Mouse (Mus musculus): ENCODE measurements around the gene Apoa4.

Gene Apoa4

GRCm38 (mm10) chr9:46228491-46228890 lies 12.0 kb upstream of the Apoa4 start, which contains the start of gene Apoa1:
Apoa1 (plus strand) TSS chr9:46228580.
- DNase-seq = no peak

GRCm38 (mm10) chr9:46229573-46230449 lies 10.7 kb upstream of the Apoa4 start:
- DNase-seq = peak; percentile 97

DNA sequence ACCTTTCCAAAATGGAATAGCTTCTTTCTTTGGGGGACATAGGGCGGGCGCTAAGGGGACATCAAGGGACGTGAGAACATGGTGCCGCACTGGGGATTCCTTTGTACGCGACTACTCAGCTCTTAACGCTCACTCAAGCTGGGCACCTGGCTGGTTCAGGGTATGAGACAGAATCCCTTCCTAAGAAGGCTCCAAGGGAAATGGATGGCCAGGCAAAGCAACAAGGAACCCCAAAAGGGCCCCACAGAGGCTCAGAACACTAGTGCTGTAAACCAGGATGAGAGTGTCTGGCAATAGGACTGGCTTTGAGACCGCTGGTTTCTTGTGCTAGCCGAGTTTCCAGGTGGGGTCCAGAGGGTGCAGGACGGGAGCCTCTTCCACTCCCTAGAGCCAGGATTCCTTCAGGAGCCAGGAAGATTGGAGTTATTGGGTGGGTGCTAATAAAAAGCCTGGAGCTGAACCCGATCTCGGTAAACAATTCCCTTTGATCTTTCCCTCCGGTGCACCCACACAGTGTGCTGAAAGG lies 10.0 kb upstream of the Apoa4 start:
- DNase-seq = no peak

- DNase-seq = no peak
These were observed 5.3 kb upstream of the Apoa4 start for GRCm38 (mm10) chr9:46235196-46235595.

DNA sequence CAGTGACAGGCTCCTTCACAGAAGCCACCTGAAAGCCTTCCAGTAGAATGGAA lies 5.1 kb upstream of the Apoa4 start, which contains the start of gene Apoc3:
Gene Apoc3, minus strand, starts transcription at position 41 of the 53 bp plus-strand sequence.
- DNase-seq = no peak

- no peak for DNase-seq
These were observed 4.8 kb upstream of the Apoa4 start for GRCm38 (mm10) chr9:46235649-46236048.

DNA sequence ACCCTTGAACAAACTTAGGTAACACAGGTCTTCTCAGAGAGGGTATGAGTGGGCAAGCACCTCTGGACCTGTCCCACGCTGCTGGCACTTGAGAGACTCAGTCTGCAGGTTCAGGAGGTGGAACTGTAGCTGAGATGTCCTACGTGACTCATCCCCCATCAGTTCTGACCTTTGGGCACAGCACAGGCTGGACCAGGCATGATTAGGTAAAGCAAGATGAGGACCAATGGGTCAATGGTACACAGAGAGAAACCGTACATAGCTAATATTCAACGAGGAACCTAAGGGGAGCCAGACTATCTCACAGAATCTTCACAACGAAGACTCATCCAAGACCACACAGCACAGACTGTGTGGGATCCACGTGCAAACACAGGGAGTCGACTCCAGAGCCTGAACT lies 1.6 kb upstream of the Apoa4 start:
- no peak for DNase-seq

- DNase-seq = no peak
These were observed 1.3 kb downstream of the Apoa4 start for GRCm38 (mm10) chr9:46241818-46242217.

GRCm38 (mm10) chr9:46243122-46243521 lies 2.6 kb downstream of the Apoa4 start:
- no peak for DNase-seq

DNA sequence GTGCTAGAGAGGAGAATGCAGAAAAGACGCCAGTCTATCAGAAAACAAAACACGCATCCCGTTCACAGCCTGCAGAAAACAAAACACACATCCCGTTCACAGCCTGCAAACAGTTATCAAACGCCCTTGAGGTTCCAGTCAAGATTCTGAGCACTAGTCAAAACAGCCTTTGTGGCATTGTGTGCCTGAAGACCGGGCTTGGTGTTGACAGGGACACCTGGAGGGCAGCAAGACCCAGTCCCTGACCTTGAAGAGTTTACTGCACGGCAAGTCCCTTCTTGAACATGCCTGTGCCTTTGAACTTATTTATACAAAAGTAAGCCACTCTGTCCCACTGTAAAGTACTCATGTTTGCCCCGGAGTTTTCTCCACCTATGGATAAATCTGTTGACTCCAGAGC lies 3.1 kb downstream of the Apoa4 start:
- DNase-seq = no peak

- DNase-seq = no peak
These were observed 6.3 kb downstream of the Apoa4 start for GRCm38 (mm10) chr9:46246752-46247324.

- DNase-seq = no peak
These were observed 15.7 kb downstream of the Apoa4 start for GRCm38 (mm10) chr9:46256177-46256576.

- no peak for DNase-seq
These were observed 16.3 kb downstream of the Apoa4 start for GRCm38 (mm10) chr9:46256658-46257385.

GRCm38 (mm10) chr9:46257546-46257945 lies 17.1 kb downstream of the Apoa4 start:
- peak; percentile 96 for DNase-seq

GRCm38 (mm10) chr9:46259111-46259510 lies 18.6 kb downstream of the Apoa4 start:
- DNase-seq = no peak

DNA sequence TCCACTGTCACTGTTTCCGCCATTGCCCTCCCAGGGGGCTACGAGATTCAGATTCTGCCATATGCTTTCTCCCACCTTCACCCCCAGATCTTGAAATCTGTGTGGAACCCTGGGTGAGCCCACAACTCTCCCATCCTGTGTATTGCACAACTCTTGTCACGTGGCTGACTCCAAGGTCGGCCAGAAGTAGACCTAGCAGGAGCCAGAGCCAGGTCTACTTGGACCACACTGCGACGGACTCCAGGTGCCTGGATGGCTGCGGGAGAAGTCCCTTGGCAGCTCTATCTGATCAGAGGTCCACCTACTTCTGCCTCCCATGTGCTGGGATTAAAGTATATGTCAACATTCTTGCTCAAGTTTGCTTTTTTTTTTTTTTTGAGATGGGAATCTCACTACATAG lies 20.6 kb downstream of the Apoa4 start:
- DNase-seq = no peak

DNA sequence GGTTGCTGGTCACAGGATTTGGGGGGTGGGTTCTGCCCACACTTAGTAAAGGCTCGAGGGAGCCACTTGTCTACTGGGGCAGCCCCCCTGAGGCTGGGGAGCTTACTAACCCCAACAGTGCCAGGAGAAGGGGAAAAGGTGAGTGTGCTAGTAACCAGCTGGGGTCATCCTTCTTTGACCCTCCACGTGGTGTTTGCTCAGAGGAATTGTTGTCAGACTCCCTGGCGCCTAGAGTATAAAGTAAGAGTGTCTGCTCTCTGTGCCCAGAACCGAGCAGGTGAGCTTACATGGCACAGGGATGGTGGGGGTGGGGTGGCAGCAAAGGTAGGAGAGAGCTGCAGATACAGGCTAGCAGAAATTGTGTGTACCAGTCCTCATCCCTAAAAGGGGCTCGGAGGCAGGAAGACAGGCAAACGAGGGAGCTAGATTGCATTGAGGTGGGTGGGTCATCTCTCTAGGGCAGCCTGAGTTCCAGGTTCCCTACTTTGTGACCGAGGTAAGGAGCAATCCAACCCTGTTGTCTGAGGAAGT lies 27.9 kb downstream of the Apoa4 start, which contains the start of gene Apoa5:
Gene Apoa5, plus strand, starts transcription at position 291 of the 531 bp plus-strand sequence.
- DNase-seq = no peak

DNA sequence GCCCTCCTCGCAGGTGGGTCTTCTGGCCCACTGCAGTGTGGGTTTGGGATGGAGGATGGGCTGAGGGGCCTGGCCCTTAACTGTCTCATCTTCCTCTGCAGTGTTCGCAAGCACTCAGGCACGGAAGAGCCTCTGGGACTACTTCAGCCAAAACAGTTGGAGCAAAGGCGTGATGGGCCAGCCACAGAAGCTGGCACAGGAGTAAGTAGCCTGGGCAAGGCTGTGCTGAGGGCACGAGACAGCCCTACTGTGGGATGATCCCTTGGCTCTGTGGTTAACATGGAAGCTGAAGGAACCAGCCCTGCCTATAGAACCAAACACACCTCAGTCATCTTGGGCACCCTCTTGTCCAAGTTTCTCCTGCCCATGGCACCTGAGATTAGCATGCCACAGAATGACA lies 28.6 kb downstream of the Apoa4 start:
- DNase-seq = no peak

- no peak for DNase-seq
These were observed 30.3 kb downstream of the Apoa4 start for GRCm38 (mm10) chr9:46270782-46271181.

GRCm38 (mm10) chr9:46272070-46272469 lies 31.6 kb downstream of the Apoa4 start:
- DNase-seq = no peak

GRCm38 (mm10) chr9:46272677-46273454 lies 32.4 kb downstream of the Apoa4 start, which contains the start of gene Zpr1:
Zpr1 (plus strand) TSS chr9:46273064.
- peak; percentile 99 for DNase-seq

DNA sequence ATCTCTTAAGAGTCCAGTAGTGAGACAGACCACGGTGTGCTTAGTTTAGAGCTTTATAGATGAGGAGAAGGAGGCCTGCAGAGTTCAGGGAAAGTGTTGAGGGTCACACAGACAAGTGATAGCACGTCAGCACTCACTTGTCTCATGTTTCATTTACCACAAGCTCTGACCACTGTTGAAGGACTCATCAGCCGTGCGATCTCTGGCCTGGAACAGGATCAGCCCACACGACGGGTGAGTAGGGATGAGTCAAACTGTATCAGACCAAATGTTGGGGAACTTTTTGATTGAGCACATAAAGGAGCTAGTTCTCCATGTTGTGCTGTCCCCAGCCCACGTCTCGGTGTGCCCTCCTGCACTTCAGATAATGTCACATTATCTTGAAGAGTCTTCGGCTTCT lies 34.0 kb downstream of the Apoa4 start:
- no peak for DNase-seq

Measured in heart, adult 11 months (tissue).